Mouse (Mus musculus) lung, postnatal 10 days (tissue): Measurements from ENCODE around the gene Cul4a.

ENCODE experiments used
- DNase-seq: peaks from one replicate; pipeline ENCODE4 v3.0.0; 2021

The Cul4a gene

GRCm38 (mm10) chr8:13180911-13181690 lies 75.7 kb downstream of the Cul4a start:
- DNase-seq: no peak

GRCm38 (mm10) chr8:13181691-13181976 lies 76.2 kb downstream of the Cul4a start:
- DNase-seq: no peak

GRCm38 (mm10) chr8:13186819-13187218 lies 81.4 kb downstream of the Cul4a start:
- DNase-seq: no peak

DNA sequence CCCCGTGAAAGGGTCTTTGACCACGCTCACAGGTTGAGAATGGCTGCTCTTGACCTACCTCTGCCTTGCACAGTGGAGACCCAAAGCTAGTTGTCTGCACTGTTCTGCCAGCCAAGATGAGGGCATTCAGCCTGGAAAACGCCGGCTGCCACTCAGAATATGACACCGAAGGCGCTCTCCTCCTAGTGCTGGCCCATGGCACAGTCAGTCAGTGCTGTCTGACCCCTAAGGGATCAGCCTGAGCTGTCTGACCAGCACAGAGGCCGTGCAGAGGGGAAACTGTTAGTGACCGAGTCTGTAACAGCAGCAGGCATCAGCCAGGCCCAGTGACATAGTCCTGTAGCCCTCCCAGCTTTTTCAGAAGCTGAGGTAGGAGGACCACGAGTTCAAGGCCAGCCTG lies 81.8 kb downstream of the Cul4a start:
- DNase-seq: no peak

- no peak for DNase-seq
These were observed 82.2 kb downstream of the Cul4a start for GRCm38 (mm10) chr8:13187638-13188037.

- no peak for DNase-seq
These were observed 82.7 kb downstream of the Cul4a start for GRCm38 (mm10) chr8:13188052-13188555.

DNA sequence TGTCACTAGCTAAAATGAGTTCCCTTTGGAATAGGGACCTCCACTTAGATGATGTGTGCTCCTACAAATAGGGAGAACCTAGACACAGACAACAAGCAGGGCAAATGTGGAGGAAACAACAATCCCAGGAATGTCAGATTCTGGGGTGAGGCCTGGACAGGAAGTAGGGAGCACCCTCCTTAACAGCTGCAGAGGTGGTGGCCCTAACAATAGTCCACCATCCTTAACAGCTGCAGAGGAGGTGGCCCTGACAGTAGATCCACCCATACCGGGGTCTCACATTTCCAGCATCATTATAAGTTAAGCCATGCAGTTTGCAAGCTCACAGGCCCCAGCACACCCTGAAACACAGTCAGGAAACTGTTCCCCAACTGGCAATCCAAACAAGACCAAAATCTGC lies 83.4 kb downstream of the Cul4a start:
- DNase-seq: no peak

- peak; percentile 81 for DNase-seq
These were observed 84.8 kb downstream of the Cul4a start for GRCm38 (mm10) chr8:13190235-13190634.

DNA sequence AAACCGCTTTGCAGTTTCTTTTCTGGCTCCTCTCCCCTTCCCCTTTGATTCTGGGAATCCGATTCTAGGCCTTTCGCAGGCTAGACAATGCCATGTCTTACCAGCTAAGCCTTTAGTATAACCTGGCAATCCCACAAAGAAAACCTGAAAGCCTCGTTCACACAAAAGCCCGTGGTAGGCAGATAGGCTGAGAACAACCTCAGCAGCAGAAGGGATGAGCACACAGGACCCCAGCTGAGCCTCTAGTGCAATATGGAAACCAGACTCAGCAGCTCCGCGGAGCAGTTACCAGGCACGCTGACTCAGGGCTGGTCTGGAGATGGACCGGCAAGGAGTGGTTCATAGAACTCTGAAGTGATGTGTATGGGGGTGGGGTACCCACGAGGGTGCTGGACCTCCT lies 89.4 kb downstream of the Cul4a start:
- DNase-seq: no peak

GRCm38 (mm10) chr8:13197493-13197892 lies 92.1 kb downstream of the Cul4a start:
- DNase-seq: no peak
